Mouse (Mus musculus): ENCODE measurements around the gene Rnf5.

The Rnf5 gene

GRCm38 (mm10) chr17:34604511-34605237 is 1.2 kb upstream of the Rnf5 start:
- DNase-seq: peak; percentile 34 to 50

- DNase-seq: peak; percentile 98 to 99
These were observed 595 bp upstream of the Rnf5 start, which contains the start of gene Agpat1 for GRCm38 (mm10) chr17:34604061-34604508. Gene Agpat1 (plus strand): TSS chr17:34604262.

GRCm38 (mm10) chr17:34601796-34602195 is 1.7 kb downstream of the Rnf5 start:
- DNase-seq: no peak

GRCm38 (mm10) chr17:34599891-34600290 is 3.6 kb downstream of the Rnf5 start:
- no peak for DNase-seq

GRCm38 (mm10) chr17:34597566-34598095 is 5.9 kb downstream of the Rnf5 start, which contains the start of gene Ager:
Gene Ager (plus strand): TSS chr17:34597862.
- peak in 1 of 2 experiments; percentile 35 for DNase-seq

GRCm38 (mm10) chr17:34596098-34596497 is 7.4 kb downstream of the Rnf5 start:
- DNase-seq: no peak

- DNase-seq: peak; percentile 69 to 79
These were observed 9.6 kb downstream of the Rnf5 start for GRCm38 (mm10) chr17:34593752-34594525.

- DNase-seq: peak; percentile 61 to 75
These were observed 10.6 kb downstream of the Rnf5 start for GRCm38 (mm10) chr17:34592581-34593549.

- DNase-seq: peak; percentile 97
These were observed 11.5 kb downstream of the Rnf5 start for GRCm38 (mm10) chr17:34591994-34592375.

GRCm38 (mm10) chr17:34591029-34591993 is 12.2 kb downstream of the Rnf5 start, which contains the start of gene Pbx2:
Gene Pbx2 (plus strand): TSS chr17:34591266.
- peak; percentile 55 to 73 for DNase-seq

GRCm38 (mm10) chr17:34590154-34590987 is 13.1 kb downstream of the Rnf5 start:
- peak in 1 of 2 experiments; percentile 47 for DNase-seq

- DNase-seq: peak; percentile 70 to 82
These were observed 13.8 kb downstream of the Rnf5 start, which contains the start of gene Gpsm3 for GRCm38 (mm10) chr17:34589681-34590101. Gene Gpsm3 (plus strand): TSS chr17:34589806.

- no peak for DNase-seq
These were observed 14.3 kb downstream of the Rnf5 start for GRCm38 (mm10) chr17:34589206-34589605.

- DNase-seq: no peak
These were observed 14.7 kb downstream of the Rnf5 start for GRCm38 (mm10) chr17:34588767-34589166.

GRCm38 (mm10) chr17:34587814-34588213 is 15.7 kb downstream of the Rnf5 start:
- DNase-seq: no peak

- DNase-seq: peak; percentile 97 to 99
These were observed 16.1 kb downstream of the Rnf5 start for GRCm38 (mm10) chr17:34587423-34587811.

- peak; percentile 94 to 96 for DNase-seq
These were observed 16.6 kb downstream of the Rnf5 start for GRCm38 (mm10) chr17:34586796-34587422.

- no peak for DNase-seq
These were observed 17.4 kb downstream of the Rnf5 start for GRCm38 (mm10) chr17:34585877-34586771.

Measured in kidney, postnatal 4 days (tissue).